Mouse (Mus musculus): ENCODE data around the gene Stard8. TPM values are rescaled to one million over a fixed set of nuclear protein-coding genes. Genes with fewer than 3 reads are reported as not detected.

Gene Stard8
- polyA plus RNA-seq, 1 experiment from 2014 or later, result 10.9 TPM

DNA sequence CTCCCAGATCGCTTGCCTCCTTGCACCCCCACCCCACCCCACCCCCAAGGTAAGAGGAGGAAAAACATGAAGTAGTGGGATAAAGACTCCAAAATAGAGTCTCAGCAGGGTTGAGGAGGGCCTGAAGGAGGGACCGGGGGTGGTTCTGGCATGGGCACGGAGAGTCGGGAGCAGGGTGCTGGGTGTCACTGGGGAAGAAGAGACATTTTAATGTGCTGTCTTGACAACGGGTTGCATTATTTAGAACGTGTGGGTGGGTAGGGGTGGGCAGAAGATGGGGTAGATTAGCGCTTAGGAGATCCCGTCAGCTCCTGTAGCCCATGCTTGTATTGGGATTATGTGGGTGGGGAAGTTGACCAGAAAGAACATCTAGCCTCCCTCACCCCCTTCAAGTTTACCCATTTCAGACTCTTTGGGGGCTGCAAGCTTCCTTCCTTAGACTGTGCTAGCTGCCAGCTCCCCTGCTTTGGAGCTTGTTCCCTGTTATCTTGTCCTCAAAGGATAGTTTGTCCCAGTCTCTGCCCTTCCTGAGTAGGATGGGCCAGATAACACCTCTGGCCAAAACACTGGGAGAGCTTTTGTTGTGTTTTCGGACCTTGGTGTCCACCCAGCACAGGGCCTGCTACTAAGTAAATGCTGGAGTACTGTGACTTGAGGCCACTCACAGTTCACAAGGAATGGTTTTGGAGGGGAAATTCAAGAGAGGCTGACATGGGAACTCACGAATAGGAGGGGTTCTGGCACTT is 47.9 kb downstream of the Stard8 start:
- H3K36me3 ChIP-seq (replicated peaks), result no peaks in the 10 kb centered on the region
- peaks cover 9% of the 10 kb centered on the region; the same call in 1 of the 2 replicates for H3K4me1 ChIP-seq
- H3K9me3 ChIP-seq, result no peaks in the 10 kb centered on the region
- DNase-seq (ENCODE audit: extremely low spot score, low spot score), result no peak
- H3K4me3 ChIP-seq, result no peak overlapping the region
- 88% methylated on average over 10 of the region's 10 CpGs for WGBS
- H3K27me3 ChIP-seq (ENCODE audit: poor library complexity, severe bottlenecking), result peaks cover 99% of the 10 kb centered on the region
- H3K27ac ChIP-seq, result no peak overlapping the region

DNA sequence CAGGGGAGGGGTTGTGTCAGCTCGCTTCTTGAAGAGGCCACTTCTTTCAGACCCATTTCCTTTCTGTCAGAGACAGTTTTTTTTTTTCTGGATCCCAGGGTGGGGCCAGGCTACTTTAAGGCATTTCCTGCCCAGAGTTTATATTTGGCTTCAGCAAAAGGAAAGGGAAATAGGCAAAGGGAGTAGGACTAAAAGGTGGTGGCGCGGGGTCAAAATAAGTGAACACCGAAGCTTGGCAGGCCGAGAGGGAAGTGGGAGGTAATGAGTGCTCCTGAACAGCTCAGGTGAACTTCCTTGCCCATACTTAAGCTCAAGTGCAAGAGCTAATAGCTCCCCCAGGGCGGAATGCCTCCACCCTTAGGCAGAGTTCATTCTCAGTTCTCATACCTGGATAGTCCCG is 49.2 kb downstream of the Stard8 start:
- no peaks in the 10 kb centered on the region for H3K9me3 ChIP-seq
- H3K4me1 ChIP-seq, result no peaks in the 10 kb centered on the region
- H3K36me3 ChIP-seq (replicated peaks), result no peaks in the 10 kb centered on the region
- H3K27me3 ChIP-seq (ENCODE audit: poor library complexity, severe bottlenecking), result peaks cover 89% of the 10 kb centered on the region
- no peak overlapping the region for H3K4me3 ChIP-seq
- 84% methylated on average over 7 of the region's 7 CpGs for WGBS
- H3K27ac ChIP-seq, result no peak overlapping the region
- DNase-seq (ENCODE audit: extremely low spot score, low spot score), result no peak

DNA sequence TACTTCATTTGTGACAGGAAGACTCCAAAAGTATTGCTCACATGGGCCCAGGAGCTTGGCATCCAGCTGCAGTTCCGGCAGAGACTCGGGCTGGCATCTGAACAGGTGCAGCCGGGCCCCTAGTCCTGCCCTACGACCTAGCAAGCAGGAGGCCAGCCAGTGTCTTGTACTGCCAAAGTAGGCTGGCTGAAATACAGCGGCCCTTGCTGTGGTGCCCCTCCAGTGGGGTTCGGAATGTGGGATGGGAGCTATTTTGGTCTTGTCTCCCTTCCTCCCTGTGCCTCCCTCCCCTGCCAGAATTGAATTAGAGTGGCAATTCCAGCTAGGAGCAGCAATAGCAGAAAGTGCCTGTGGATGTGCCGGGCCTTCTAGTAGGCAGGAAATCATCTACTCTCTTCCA is 51.5 kb downstream of the Stard8 start:
- no peak for DNase-seq (ENCODE audit: extremely low spot score, low spot score)
- H3K4me1 ChIP-seq, result no peaks in the 10 kb centered on the region; the same call in 1 of the 2 replicates
- 82% methylated on average over 7 of the region's 7 CpGs for WGBS
- no peaks in the 10 kb centered on the region for H3K36me3 ChIP-seq (replicated peaks)
- H3K27me3 ChIP-seq (ENCODE audit: poor library complexity, severe bottlenecking), result peaks cover 88% of the 10 kb centered on the region
- no peak overlapping the region for H3K4me3 ChIP-seq
- H3K27ac ChIP-seq, result no peak overlapping the region
- no peaks in the 10 kb centered on the region for H3K9me3 ChIP-seq

DNA sequence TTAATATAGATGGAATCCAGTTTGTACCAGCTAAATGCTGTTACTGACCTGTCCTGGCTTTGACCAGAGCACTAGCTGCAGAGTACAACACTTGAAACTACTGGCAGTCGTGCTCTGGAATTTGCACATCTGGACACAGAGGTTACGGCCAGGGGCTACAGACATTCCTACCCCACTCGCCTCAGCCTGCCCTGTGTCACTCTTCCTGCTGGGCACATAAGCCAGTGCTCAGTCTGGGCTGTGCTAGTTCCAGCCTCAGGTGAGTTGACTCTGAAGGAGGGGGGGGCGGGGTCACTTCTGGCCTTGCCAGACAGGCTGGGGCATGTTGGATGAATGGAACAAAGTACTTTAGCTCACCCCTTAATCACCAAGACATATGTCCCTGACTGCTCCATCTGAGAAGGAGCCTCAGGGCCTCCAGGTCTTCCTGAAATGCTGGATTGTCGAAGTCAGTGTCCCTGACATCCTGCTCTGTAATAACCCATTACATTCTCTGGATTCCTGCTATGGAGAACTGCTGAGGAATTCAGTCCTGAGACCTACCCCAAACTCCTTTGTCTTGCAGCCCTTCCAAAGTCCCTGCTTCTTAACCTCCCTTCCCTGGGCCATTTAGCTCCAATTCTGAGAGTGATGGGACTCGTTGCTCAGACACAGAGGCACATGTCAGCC is 54.9 kb downstream of the Stard8 start:
- Histone ChIP-seq H3K27me3 (ENCODE audit: poor library complexity, severe bottlenecking) (peaks cover 89% of the 10 kb centered on the region), H3K4me3 (no peak overlapping the region), H3K4me1 (no peaks in the 10 kb centered on the region; the same call in 1 of the 2 replicates), H3K9me3 (no peaks in the 10 kb centered on the region), H3K27ac (no peak overlapping the region), H3K36me3 (replicated peaks) (no peaks in the 10 kb centered on the region)
- DNase-seq (ENCODE audit: extremely low spot score, low spot score), result no peak
- 65% methylated on average over 6 of the region's 6 CpGs for WGBS

DNA sequence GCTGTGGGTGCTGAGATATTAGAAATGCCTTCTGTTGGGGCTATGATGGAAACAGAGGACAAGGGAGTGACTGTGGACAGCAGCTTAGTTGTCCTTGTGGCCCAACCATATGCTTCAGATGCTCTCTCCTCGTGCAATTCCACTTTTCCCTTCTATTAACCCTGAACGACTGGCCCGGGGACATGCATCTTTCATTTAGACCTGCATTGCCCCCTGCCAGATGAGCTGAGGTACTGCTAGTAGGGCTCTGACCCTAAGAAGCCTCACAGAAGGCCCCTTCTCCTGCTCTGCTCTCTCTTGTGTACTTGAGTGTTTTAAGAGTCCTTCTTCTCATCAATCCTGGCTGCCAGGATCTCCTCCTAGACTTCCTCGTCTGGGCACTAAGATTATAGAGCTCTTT is 56.1 kb downstream of the Stard8 start:
- WGBS, result 50% methylated on average over 4 of the region's 4 CpGs
- no peaks in the 10 kb centered on the region; the same call in 1 of the 2 replicates for H3K4me1 ChIP-seq
- DNase-seq (ENCODE audit: extremely low spot score, low spot score), result no peak
- no peaks in the 10 kb centered on the region for H3K36me3 ChIP-seq (replicated peaks)
- no peak overlapping the region for H3K27ac ChIP-seq
- no peak overlapping the region for H3K4me3 ChIP-seq
- H3K27me3 ChIP-seq (ENCODE audit: poor library complexity, severe bottlenecking), result peaks cover 89% of the 10 kb centered on the region
- H3K9me3 ChIP-seq, result no peaks in the 10 kb centered on the region

DNA sequence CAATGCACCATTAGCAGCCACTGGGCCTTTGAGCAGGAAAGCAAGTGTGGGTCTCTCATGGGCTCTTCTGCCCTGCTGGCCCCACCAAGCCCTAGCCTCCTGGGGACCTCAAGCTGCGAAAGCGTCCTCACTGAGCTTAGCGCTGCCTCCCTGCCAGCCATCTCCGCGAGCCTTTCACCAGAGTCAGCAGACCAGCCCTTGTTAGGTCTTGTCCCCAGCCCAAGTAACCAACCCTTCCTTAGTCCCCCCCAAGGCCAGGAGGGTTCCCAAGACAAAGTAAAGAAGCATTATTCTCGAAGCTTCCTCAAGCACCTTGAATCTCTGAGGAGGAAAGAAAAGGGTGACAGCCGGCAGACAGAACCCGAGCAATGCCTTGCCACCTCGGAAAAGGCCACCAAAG is 62.5 kb downstream of the Stard8 start:
- Histone ChIP-seq H3K36me3 (replicated peaks) (no peaks in the 10 kb centered on the region), H3K27me3 (ENCODE audit: poor library complexity, severe bottlenecking) (peaks cover 99% of the 10 kb centered on the region), H3K4me3 (no peak overlapping the region), H3K27ac (no peak overlapping the region), H3K4me1 (no peaks in the 10 kb centered on the region), H3K9me3 (no peaks in the 10 kb centered on the region)
- WGBS, result 88% methylated on average over 9 of the region's 9 CpGs
- no peak for DNase-seq (ENCODE audit: extremely low spot score, low spot score)

DNA sequence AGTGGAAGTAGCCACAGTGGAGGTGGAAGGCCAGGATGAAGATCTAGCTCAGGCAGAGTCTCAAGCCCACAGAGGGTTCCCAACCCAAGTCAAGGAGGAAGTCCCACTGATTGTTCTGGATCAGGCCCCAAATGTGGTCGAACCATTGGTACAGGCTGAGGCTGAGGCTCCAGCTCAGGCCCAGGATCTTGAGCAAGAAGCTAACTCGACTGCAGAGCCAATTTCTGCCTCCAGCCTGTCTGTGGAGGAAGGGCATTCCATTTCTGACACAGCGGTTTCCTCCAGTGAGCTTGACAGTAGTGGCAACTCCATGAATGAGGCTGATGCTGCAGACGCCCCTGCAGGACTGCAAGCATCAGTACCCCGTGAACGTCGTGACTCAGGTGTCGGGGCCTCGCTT is 63.5 kb downstream of the Stard8 start:
- H3K27ac ChIP-seq, result no peak overlapping the region
- H3K27me3 ChIP-seq (ENCODE audit: poor library complexity, severe bottlenecking), result peaks cover 99% of the 10 kb centered on the region
- DNase-seq (ENCODE audit: extremely low spot score, low spot score), result no peak
- no peaks in the 10 kb centered on the region for H3K36me3 ChIP-seq (replicated peaks)
- no peak overlapping the region for H3K4me3 ChIP-seq
- H3K9me3 ChIP-seq, result no peaks in the 10 kb centered on the region
- no peaks in the 10 kb centered on the region for H3K4me1 ChIP-seq
- WGBS, result 90% methylated on average over 9 of the region's 9 CpGs

DNA sequence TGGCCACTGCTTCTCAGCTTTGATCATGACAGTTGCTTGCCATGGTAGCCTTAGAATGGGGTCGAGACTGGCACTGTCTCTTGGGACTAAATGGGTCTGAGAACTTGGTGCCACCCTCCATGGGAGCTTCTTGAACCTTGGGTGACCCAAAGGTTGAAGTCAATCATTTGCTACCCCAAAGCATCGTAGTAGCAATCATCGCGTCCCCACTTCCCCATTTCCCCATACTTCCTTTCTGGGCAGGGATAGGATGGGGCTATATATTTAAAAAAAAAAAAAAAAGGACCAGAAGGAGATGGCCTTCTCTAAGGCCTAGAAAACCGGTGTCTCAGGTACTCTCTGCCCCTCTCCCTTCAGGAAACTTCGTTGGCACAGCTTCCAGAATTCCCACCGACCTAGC is 64.2 kb downstream of the Stard8 start:
- no peaks in the 10 kb centered on the region for H3K4me1 ChIP-seq
- WGBS, result 83% methylated on average over 7 of the region's 7 CpGs
- H3K27ac ChIP-seq, result no peak overlapping the region
- peaks cover 99% of the 10 kb centered on the region for H3K27me3 ChIP-seq (ENCODE audit: poor library complexity, severe bottlenecking)
- H3K4me3 ChIP-seq, result no peak overlapping the region
- H3K36me3 ChIP-seq (replicated peaks), result no peaks in the 10 kb centered on the region
- no peaks in the 10 kb centered on the region for H3K9me3 ChIP-seq
- DNase-seq (ENCODE audit: extremely low spot score, low spot score), result no peak

DNA sequence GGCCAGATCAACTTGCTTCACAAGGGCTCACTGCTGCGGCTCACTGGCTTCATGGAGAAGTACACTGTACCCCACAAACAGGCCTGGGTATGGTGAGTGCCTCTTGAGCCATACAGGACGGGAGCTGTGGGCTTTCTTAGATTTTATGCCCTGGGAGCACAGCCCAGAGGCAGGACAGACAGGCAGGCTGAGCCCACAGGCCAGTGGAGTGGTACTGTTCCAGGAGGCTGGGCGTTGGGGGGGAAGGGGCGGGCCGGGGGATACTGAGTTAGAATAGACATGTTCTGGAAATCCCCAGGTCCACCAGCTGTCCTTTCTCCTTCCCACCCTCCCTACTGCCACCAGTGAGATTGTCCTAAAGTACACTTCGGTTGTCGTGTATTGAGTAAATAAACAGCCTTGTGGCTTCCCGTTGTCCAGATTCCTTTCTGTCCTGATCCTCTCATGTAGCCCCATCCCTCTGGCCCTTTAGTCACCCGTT is 64.7 kb downstream of the Stard8 start:
- Histone ChIP-seq H3K4me3 (no peak overlapping the region), H3K9me3 (no peaks in the 10 kb centered on the region), H3K27ac (no peak overlapping the region), H3K27me3 (ENCODE audit: poor library complexity, severe bottlenecking) (peaks cover 99% of the 10 kb centered on the region), H3K4me1 (no peaks in the 10 kb centered on the region), H3K36me3 (replicated peaks) (no peaks in the 10 kb centered on the region)
- 86% methylated on average over 8 of the region's 9 CpGs for WGBS
- DNase-seq (ENCODE audit: extremely low spot score, low spot score), result no peak

DNA sequence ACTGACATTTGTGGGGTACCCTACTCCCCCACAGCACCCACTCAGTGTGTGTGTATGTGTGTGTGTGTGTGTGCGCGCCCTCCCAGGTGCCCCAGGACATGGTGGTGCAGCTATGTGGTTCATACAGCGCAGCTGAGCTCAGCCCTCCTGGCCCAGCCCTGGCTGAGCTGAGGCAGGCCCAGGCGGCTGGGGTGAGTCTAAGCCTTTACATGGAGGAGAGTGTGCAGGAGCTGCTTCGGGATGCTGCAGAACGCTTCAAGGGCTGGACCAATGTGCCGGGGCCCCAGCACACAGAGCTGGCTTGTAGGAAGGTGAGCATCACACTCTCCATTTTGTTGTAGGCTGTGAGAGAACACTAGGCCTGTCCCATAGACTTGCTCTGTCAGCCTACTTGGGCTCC is 68.1 kb downstream of the Stard8 start:
- H3K27me3 ChIP-seq (ENCODE audit: poor library complexity, severe bottlenecking), result peaks cover 99% of the 10 kb centered on the region
- no peak for DNase-seq (ENCODE audit: extremely low spot score, low spot score)
- H3K27ac ChIP-seq, result no peak overlapping the region
- H3K4me3 ChIP-seq, result no peak overlapping the region
- 92% methylated on average over 7 of the region's 7 CpGs for WGBS
- no peaks in the 10 kb centered on the region for H3K36me3 ChIP-seq (replicated peaks)
- H3K4me1 ChIP-seq, result no peaks in the 10 kb centered on the region
- no peaks in the 10 kb centered on the region for H3K9me3 ChIP-seq

DNA sequence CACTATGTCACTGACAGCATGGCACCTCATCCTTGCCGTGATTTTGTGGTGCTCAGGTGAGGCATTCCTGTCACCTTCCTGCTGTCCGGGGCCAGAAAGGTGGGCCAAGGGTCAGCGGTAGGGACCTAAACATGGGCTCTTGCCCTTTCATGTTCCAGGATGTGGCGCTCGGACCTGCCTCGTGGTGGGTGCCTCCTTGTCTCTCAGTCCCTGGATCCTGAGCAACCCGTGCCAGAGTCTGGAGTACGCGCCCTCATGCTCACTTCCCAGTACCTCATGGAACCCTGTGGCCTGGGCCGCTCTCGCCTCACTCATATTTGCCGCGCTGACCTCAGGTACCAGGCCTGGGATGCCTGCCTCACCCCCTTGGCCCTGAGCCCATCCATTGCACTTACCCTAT is 69.5 kb downstream of the Stard8 start:
- no peak for DNase-seq (ENCODE audit: extremely low spot score, low spot score)
- Histone ChIP-seq H3K27ac (no peak overlapping the region), H3K4me1 (no peaks in the 10 kb centered on the region), H3K36me3 (replicated peaks) (no peaks in the 10 kb centered on the region), H3K9me3 (no peaks in the 10 kb centered on the region), H3K27me3 (ENCODE audit: poor library complexity, severe bottlenecking) (peaks cover 93% of the 10 kb centered on the region), H3K4me3 (no peak overlapping the region)
- 96% methylated on average over 13 of the region's 13 CpGs for WGBS

DNA sequence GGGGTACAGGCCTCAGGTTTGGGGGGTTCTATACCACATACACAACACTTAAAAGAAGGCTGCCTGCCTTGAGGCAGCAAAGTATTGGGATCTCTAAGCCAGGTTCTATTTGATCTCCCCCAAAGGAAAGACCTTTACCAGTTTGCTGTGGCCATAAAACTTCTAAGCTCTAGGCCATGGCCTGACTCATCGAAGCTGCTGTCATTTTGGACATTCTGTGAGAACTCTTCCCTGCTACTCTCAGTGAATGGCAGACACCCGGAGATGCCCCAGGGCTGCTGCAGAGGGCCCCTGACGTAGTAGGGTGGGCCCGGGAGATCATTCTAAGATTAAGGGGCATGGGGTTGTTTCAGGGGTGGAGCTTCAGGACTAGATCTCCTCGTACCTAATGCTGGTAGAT is 72.1 kb downstream of the Stard8 start:
- no peaks in the 10 kb centered on the region for H3K9me3 ChIP-seq
- 88% methylated on average over 5 of the region's 5 CpGs for WGBS
- peaks cover 68% of the 10 kb centered on the region for H3K27me3 ChIP-seq (ENCODE audit: poor library complexity, severe bottlenecking)
- no peak for DNase-seq (ENCODE audit: extremely low spot score, low spot score)
- no peak overlapping the region for H3K27ac ChIP-seq
- no peak overlapping the region for H3K4me3 ChIP-seq
- no peaks in the 10 kb centered on the region for H3K4me1 ChIP-seq
- no peaks in the 10 kb centered on the region for H3K36me3 ChIP-seq (replicated peaks)

DNA sequence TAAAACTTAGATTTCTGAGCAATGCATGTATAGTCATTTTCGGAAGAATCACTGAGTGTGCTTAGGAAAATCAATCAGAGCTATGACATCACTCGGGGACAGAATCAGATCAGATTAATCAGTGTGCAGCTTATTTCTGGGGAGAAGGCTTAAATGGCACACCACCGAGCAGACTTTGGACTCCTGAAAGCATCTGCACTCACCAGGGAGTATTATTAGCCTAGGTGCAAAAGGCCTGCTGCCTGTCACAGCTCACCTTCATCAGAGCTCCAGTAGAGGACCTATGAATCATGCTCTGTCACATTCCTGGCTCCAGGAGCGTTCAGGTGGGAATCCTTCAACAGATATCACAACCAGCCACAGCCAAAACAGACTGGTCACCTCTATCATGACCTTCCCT is 73.4 kb downstream of the Stard8 start:
- H3K4me3 ChIP-seq, result no peak overlapping the region
- no peaks in the 10 kb centered on the region for H3K36me3 ChIP-seq (replicated peaks)
- no peaks in the 10 kb centered on the region for H3K4me1 ChIP-seq
- 82% methylated on average over 4 of the region's 4 CpGs for WGBS
- no peaks in the 10 kb centered on the region for H3K9me3 ChIP-seq
- H3K27me3 ChIP-seq (ENCODE audit: poor library complexity, severe bottlenecking), result peaks cover 61% of the 10 kb centered on the region
- no peak for DNase-seq (ENCODE audit: extremely low spot score, low spot score)
- no peak overlapping the region for H3K27ac ChIP-seq
